Mouse (Mus musculus) hindbrain, embryonic 10.5 days (tissue): Measurements from ENCODE around the gene Uckl1. TPM values are rescaled to one million over a fixed set of nuclear protein-coding genes. Genes with fewer than 3 reads are reported as not detected.
A peak's percentile ranks its signal among the peaks of the same experiment; 100 is the strongest.

Source experiments
- DNase-seq: peaks from one replicate; pipeline ENCODE4 v3.0.0-alpha.2; 2017; ENCODE audit warnings: low spot score
- H3K27ac ChIP-seq: fragments of 300-500 bp; sonication (generic); 2 replicates; pipeline ENCODE4 v1.5.1; 2016; ENCODE audit warnings: mild to moderate bottlenecking, moderate library complexity
- H3K27me3 ChIP-seq: fragments of 300-500 bp; sonication (generic); 2 replicates; pipeline ENCODE4 v1.6.1; 2016; ENCODE audit warnings: mild to moderate bottlenecking; ENCODE audit not compliant: poor library complexity, insufficient read depth, severe bottlenecking
- H3K36me3 ChIP-seq: fragments of 300-500 bp; sonication (generic); 2 replicates; pipeline ENCODE4 v1.6.1; 2016; ENCODE audit warnings: mild to moderate bottlenecking, moderate library complexity
- H3K4me1 ChIP-seq: fragments of 300-500 bp; sonication (generic); replicated peaks from 2 replicates; pipeline ENCODE4 v1.6.1; 2016; ENCODE audit warnings: mild to moderate bottlenecking
- H3K4me3 ChIP-seq: fragments of 300-500 bp; sonication (generic); 2 replicates; pipeline ENCODE4 v1.5.1; 2016; ENCODE audit warnings: mild to moderate bottlenecking, moderate library complexity
- H3K9me3 ChIP-seq: fragments of 300-500 bp; sonication (generic); 2 replicates; pipeline ENCODE4 v1.6.1; 2016; ENCODE audit warnings: mild to moderate bottlenecking, moderate library complexity
- WGBS: fragments of 180-500 bp; shearing (Covaris S2); methylation state at CpG from one replicate; pipeline ENCODE4 v1.1.7; 2016; 5-methylcytosine and 5-hydroxymethylcytosine counted together
- polyA plus RNA-seq: library from polyadenylated mRNA; unstranded; fragments of >200 nt; fragmentation: Nextera tagmentation; extraction: Ambion mirVana; gene quantifications from 2 replicates; pipeline ENCODE4 v1.2.1, GENCODE M21; 2016

Uckl1 gene
- polyA plus RNA-seq, result 52.9 and 56.8 TPM in 2 replicates

DNA sequence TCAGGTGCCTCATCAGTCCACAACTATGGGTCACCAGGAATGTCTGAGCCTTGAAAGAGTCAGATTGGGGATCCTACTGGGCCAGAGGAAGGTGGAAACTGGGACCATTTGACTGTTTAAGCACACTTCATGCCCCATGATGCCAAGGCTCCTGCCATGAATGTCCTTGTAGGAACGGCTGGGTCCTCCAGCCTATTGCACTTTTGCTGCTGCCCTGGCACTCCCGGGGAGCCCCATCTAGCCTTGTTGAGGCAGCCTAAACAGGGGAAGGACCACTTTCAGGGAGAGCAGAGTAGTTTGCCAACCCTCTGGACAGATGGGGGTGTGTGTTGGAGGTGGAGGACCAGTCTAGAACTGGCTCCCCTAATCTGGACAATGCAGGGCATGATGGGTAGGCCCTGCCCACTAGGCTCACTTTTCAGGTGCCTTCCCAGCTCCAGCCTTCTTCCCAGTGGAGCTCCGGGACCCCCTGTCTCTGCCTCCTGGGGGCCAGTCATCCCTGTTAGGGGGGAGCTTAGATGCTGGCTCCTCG lies at the start of gene Uckl1:
Gene Uckl1 (minus strand): TSS at position 482 of the 532 bp plus-strand sequence.
- H3K4me3 ChIP-seq, result no peak within 1 kb of the TSS
- no peaks in the 10 kb centered on the region for H3K9me3 ChIP-seq
- DNase-seq, result no peak
- peaks cover 60% of the 10 kb centered on the region for H3K36me3 ChIP-seq
- no peak within 1 kb of the TSS for H3K27ac ChIP-seq
- WGBS, result 90% methylated on average over 4 of the region's 4 CpGs
- H3K4me1 ChIP-seq, result peaks cover 25% of the 10 kb centered on the region
- no peaks in the 10 kb centered on the region for H3K27me3 ChIP-seq

DNA sequence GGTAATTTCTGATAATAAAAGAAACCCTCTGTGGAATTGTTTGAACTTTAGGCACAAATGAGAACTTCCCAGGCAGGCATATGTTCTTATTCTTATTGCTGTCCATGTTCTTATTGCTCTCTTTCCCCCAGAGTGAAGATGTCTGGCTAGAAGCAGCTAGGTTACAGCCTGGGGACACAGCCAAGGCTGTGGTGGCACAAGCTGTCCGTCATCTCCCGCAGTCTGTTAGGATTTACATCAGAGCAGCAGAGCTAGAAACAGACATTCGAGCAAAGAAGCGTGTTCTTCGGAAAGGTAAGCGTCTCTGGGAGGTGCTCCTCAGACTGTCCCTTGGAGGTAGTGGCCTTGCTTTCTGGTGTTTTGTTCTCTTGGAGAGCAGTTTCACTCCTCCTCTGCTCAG lies 47.9 kb upstream of the Uckl1 start:
- WGBS, result 96% methylated on average over 6 of the region's 6 CpGs
- Histone ChIP-seq H3K9me3 (no peaks in the 10 kb centered on the region), H3K4me1 (no peaks in the 10 kb centered on the region), H3K4me3 (no peak overlapping the region), H3K36me3 (peaks cover 85% of the 10 kb centered on the region), H3K27ac (no peak overlapping the region), H3K27me3 (no peaks in the 10 kb centered on the region)
- no peak for DNase-seq

DNA sequence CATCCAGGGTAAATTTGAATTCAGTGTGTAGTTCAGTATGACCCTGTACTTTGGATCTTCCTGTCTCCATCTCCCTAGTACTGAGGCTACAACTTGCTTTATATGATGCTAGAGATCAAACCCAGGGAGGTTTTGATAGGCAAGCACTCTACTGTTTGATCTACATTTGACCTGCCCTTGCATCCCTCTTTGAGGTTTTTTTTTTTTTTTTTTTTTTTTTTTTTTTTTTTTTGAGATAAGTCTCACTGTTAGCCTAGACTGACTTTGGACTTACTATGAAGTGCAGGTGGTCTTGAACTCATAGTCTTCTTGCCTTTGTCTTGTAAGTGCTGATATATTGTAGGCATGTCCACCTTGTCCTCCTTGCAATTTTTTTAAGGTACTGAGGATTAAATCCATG lies 43.8 kb upstream of the Uckl1 start:
- Histone ChIP-seq H3K27ac (no peak overlapping the region), H3K4me3 (no peak overlapping the region), H3K4me1 (no peaks in the 10 kb centered on the region), H3K27me3 (no peaks in the 10 kb centered on the region), H3K9me3 (no peaks in the 10 kb centered on the region), H3K36me3 (peaks cover 80% of the 10 kb centered on the region)
- no peak for DNase-seq

DNA sequence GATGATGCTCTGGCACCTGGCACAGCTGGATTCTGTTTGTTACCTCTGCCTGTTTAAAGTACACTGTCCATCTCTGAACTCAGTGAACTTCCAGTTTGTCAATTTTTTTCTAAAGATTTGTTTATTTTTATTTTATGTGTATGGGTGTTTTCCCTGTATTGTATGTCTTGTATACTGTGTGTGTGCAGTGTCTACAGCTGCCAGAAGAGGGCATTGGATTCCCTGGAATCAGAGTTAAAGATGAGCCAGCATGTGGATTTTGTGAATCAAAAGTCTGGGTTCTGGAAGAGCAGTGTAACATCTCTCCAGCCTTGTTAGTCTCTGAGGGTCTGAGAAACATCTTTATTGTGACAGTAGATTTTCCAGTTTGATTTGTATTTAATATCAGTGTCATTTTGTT lies 38.7 kb upstream of the Uckl1 start:
- DNase-seq, result no peak

DNA sequence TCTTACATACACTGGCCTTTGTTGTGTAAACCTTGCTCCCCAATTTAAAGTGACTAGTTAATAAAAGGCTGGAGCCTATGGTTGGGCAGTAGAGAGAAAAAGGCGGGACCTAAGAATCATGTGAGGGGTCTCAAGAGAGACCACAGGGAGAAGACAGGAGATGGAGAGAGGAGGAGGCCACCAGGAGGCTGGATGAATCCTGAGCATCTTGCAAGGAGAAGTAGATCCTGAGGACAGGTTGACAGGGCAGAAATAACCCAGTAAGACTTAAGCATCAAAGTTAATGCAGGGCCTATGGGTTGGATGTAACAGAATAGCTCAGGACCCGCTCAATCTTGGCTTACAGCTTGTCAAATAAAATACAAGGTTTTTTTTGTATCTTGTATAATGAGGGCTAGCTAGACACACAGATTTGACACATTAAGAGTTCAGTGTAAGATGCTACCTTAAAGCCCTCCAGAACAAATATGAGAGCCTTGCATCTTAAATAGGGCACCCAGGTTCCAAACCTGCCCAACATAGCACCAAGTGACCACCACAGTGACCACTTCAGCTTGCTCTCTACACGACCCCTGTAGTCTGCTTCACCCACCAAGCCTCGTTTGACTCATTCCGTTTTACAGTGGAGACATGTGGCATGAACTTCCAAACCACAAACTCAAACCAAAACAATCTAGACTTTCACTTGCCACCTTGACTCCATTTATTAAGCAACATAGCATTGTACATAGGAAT lies 34.2 kb upstream of the Uckl1 start:
- WGBS, result 90% methylated on average over 5 of the region's 5 CpGs
- peaks cover 84% of the 10 kb centered on the region for H3K36me3 ChIP-seq
- H3K4me3 ChIP-seq, result no peak overlapping the region
- H3K4me1 ChIP-seq, result no peaks in the 10 kb centered on the region
- DNase-seq, result no peak
- H3K9me3 ChIP-seq, result no peaks in the 10 kb centered on the region
- H3K27ac ChIP-seq, result no peak overlapping the region
- no peaks in the 10 kb centered on the region for H3K27me3 ChIP-seq

More for the DNA sequence above, 38.7 kb upstream of the Uckl1 start:
- no peak overlapping the region for H3K27ac ChIP-seq
- H3K4me3 ChIP-seq, result no peak overlapping the region
- no peaks in the 10 kb centered on the region for H3K9me3 ChIP-seq
- H3K4me1 ChIP-seq, result no peaks in the 10 kb centered on the region
- no peaks in the 10 kb centered on the region for H3K27me3 ChIP-seq
- peaks cover 92% of the 10 kb centered on the region for H3K36me3 ChIP-seq

DNA sequence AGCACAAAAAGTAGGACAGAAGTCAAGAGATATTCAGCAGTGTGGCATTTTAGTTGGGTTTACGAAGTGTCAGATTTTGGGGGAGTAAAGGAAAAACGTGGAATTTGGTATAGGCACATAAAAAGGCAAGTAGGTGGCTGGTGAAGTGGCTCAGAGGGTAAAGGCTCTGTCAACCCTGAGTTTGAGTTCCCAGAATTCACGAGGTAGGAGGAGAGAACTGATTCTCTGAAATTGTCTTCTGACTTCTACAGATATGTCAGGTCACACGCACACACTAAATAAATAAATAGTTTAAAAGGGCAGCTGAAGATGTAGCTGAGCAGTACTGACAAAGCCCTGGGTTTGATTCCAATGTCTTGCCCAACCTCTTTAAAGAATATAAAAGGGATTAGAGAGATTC lies 17.7 kb upstream of the Uckl1 start:
- Histone ChIP-seq H3K36me3 (peaks cover 5% of the 10 kb centered on the region), H3K4me1 (peaks cover 44% of the 10 kb centered on the region), H3K4me3 (peak overlapping the region; percentile 92), H3K27me3 (peaks cover 6% of the 10 kb centered on the region; the same call in 1 of the 2 replicates), H3K9me3 (no peaks in the 10 kb centered on the region), H3K27ac (no peak overlapping the region)
- no peak for DNase-seq
- 77% methylated on average over 4 of the region's 4 CpGs for WGBS

DNA sequence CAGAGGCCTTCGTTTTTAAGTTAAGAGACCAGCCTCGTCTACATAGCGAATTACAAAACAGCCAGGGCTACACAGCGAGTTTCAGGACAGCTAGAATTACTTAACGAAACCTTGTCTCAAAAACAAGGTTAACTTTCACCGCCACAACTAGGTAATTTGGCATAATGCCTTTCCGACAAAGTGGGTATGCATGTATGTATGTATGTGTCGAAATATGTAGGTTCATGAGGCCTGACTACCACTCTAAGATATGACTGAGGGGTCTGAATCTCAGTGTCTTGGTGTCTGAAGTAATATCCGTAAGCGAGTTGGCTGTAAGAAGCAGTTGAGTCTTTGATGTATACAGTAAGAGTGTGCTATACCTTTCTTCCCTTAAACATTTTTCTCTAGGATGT lies 17.1 kb upstream of the Uckl1 start:
- Histone ChIP-seq H3K36me3 (peaks cover 4% of the 10 kb centered on the region; the same call in 1 of the 2 replicates), H3K9me3 (no peaks in the 10 kb centered on the region), H3K4me1 (peaks cover 48% of the 10 kb centered on the region), H3K4me3 (peak overlapping the region; percentile 92), H3K27me3 (peaks cover 6% of the 10 kb centered on the region; the same call in 1 of the 2 replicates), H3K27ac (peak overlapping the region; percentile 89)
- DNase-seq, result no peak
- 33% methylated on average over 10 of the region's 10 CpGs for WGBS

DNA sequence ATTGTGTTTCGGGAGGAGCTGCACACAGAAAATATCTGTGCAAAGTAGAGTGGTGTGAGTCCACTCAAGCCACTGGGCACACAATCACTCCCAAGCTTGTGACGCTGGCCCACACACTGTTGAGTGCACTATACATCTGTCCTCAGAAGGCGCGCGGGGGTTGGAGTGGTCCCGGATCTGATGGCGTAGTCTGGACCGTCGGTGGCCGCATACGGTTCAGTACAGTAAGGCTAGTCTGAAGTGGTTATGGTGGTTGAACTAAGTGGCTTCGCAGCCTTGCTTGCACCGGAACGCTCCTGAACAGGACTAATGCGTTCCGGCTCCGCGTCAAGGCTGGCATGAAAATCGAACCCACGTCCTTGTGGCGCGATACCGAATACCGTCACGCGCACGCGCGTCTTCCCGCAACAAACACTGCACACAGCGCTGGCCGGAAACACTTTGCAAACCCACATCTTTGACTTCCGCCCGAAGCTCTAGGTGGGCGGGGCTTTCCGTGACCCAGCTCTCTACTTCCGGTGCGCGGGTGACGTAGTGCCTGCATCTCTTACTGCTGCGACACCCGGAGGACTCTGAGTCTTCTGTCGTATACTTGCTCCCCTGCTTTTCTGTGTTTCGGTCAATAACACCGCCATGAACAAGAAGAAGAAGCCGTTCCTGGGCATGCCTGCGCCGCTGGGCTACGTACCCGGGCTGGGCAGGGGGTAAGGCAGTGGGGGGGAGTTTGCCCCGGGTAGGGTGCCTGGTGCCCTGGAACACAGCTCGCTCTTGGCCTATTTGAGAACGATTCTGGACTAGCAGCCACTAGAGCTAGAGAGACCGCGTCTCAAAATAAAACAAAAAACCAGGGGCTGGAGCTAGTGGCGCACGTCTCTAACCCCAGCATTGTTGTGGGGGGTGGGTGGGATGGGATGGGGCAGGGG lies 16.4 kb upstream of the Uckl1 start:
- H3K27me3 ChIP-seq, result peaks cover 6% of the 10 kb centered on the region; the same call in 1 of the 2 replicates
- DNase-seq, result peak; percentile 97
- 2% methylated on average over 57 of the region's 57 CpGs for WGBS
- H3K36me3 ChIP-seq, result peaks cover 10% of the 10 kb centered on the region
- peak overlapping the region; percentile 89 for H3K27ac ChIP-seq
- no peaks in the 10 kb centered on the region for H3K9me3 ChIP-seq
- peaks cover 48% of the 10 kb centered on the region for H3K4me1 ChIP-seq
- H3K4me3 ChIP-seq, result peak overlapping the region; percentile 92

DNA sequence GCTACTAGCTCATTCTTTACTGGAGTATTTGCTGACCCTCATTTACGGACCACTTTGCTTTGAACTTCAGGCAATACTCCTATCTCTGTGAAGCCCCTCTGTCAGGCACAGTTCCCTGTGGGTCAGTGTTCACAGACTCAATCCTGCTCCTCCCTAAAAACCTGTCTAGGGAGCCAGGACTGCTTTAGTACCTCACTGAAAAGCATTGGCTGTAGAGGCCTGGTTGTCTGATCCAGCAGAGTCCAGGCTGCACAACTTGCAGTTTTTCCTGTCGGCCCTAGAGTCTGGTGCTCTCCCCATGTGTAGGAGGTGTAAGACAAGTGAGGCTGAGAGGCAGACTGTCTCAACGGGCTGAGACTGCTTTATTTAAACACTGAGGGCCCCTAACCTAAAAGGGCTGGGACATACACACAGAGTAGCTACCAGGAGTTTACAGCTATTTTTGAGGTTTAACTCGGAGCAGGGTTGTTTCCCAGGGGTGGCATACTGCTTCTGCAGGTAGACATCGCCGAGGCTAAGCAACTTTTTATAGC lies 15.6 kb upstream of the Uckl1 start:
- Histone ChIP-seq H3K27me3 (peaks cover 6% of the 10 kb centered on the region; the same call in 1 of the 2 replicates), H3K9me3 (no peaks in the 10 kb centered on the region), H3K27ac (peak overlapping the region; percentile 89), H3K4me1 (peaks cover 48% of the 10 kb centered on the region), H3K36me3 (peaks cover 14% of the 10 kb centered on the region), H3K4me3 (peak overlapping the region; percentile 92)
- no peak for DNase-seq
- WGBS, result 67% methylated on average over 6 of the region's 6 CpGs

DNA sequence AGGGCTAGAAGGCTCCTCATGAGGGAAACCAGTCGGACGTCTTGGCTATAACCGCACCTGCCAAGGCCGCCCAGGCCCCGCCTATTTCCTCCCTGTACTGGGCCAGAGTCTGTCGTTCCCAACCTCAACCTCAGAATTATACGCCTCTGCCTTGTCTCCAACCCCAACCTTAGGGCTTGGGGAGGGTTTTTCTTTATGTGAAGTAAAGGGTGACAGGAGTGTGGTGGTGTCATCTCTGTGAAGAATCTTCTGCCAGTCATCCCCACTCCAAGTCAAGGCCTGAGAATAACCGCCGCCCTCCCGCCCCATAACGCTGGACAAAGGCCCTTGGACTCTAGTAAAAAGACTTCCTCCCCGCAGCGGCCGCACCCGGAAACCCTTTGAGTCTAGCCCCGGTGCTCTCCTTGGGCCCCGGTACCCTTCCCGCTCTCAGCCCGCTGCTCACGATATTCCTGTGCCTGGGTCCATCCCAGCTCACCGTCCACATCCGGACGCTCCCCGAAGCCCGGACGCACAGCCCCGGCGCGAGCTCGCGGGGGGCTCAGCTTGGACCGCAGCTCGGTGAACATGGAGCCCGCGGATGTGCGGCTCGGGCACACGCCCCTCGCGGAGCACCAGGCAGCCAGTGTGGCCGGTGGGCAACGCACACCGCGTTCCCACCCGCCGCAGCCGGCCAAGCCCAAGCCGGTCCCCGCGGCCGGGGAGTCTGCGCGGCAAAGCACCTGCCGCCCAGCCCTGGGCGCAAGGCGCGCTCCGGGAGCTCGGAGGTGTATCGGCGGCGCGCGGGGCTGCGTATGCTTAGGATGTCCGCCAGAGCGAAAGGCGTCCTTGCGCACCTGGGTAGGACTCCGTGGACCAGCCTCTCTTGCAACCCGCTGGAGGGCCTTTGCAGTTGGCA lies 14.0 kb upstream of the Uckl1 start, which contains the start of gene Samd10:
Gene Samd10 (minus strand): TSS at position 759 of the 898 bp plus-strand sequence.
- WGBS, result 2% methylated on average over 71 of the region's 71 CpGs
- Histone ChIP-seq H3K4me1 (peaks cover 48% of the 10 kb centered on the region), H3K27ac (peak within 1 kb of the TSS; percentile 95), H3K36me3 (peaks cover 15% of the 10 kb centered on the region), H3K9me3 (no peaks in the 10 kb centered on the region), H3K4me3 (peak within 1 kb of the TSS; percentile 92), H3K27me3 (peaks cover 6% of the 10 kb centered on the region; the same call in 1 of the 2 replicates)
- DNase-seq, result peak; percentile 70

DNA sequence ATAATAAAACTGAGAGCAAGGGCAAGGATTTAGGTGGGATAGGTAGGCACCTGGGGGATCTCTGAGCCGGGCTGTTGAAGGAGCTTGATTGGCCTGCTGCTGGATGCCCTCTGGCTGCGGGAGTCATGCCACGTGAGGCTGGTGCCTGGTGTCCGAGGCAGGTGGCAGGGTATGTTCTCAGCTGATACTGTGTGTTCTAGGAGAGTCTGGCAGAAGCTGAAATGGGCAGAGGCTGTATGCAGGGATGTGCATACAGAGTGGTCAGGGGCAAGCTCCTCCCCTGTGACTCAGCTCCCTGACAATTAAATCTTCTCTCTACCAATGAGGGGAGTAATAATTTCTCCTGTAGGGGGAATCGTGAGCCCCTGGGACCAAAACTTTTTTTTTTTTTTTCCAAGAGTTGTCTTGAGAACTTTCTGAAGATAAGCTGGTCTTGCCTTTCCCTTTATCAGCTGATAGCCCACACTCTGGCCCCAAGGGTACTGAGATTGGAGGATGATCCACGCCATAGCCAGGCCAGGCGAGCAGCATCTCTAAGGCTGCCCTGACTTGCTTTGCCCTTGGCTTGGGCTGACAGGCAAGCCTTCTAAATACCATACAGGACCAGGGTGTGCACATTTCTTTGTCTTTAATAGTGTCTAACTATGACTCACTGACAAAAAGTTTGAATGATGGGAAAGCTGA lies 12.8 kb upstream of the Uckl1 start:
- Histone ChIP-seq H3K27ac (no peak overlapping the region), H3K36me3 (peaks cover 15% of the 10 kb centered on the region), H3K9me3 (no peaks in the 10 kb centered on the region), H3K27me3 (peaks cover 6% of the 10 kb centered on the region; the same call in 1 of the 2 replicates), H3K4me3 (peak overlapping the region; percentile 86; the same call in 1 of the 2 replicates), H3K4me1 (peaks cover 54% of the 10 kb centered on the region)
- DNase-seq, result no peak
- 75% methylated on average over 7 of the region's 7 CpGs for WGBS
